Mouse (Mus musculus): Measurements from ENCODE around the gene Kcnb1. TPM values are rescaled to one million over a fixed set of nuclear protein-coding genes. Genes with fewer than 3 reads are reported as not detected.

Kcnb1 gene
- polyA plus RNA-seq, 1 experiment from 2014 or later: 1.6 TPM

DNA sequence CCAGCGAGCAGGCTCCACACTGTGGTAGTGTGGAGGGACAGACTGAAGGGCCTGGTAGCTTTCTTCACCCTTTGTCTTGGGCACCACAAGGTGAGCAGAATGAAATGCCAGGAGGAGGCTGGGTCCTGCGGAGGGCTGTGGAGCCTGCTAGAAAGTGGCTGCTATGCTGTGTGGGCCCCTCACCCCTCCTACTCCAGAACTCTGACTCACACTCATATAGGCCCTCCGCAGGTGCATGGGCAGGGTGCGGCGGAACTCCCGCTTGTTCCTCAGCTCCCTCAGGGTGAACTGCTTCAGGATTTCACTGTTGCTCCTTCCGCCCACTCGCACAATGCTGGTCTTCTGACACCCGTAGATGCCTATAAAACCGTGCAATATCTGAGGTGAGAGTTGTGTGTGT is 141.7 kb downstream of the Kcnb1 start:
- Histone ChIP-seq H3K9me3 (ENCODE audit: control insufficient read depth, low read length) (no peaks in the 10 kb centered on the region), H3K4me3 (ENCODE audit: low read depth, low read length) (no peak overlapping the region), H3K9ac (ENCODE audit: low read length) (no peak overlapping the region), H3K27me3 (ENCODE audit: control insufficient read depth, insufficient read depth, low read length) (no peaks in the 10 kb centered on the region), H3K4me1 (replicated peaks; ENCODE audit: control insufficient read depth, insufficient read depth) (no peaks in the 10 kb centered on the region), H3K4me2 (replicated peaks; ENCODE audit: low read depth) (no peak overlapping the region), H3K27ac (replicated peaks) (no peak overlapping the region; the same call in 1 of the 2 replicates), H3K36me3 (ENCODE audit: control insufficient read depth, insufficient read depth, low read length) (peaks cover 18% of the 10 kb centered on the region)
- ATAC-seq (ENCODE audit: low FRiP score, low TSS enrichment) (peak; percentile 76; the same call in 1 of the 2 replicates), DNase-seq (ENCODE audit: low spot score) (peak; percentile 52)
- 75% methylated on average over 10 of the region's 10 CpGs for WGBS
- no peak for TF ChIP-seq CTCF (IDR thresholded peaks at IDR 0.05; ENCODE audit: low read depth)
- no peak for TF ChIP-seq EP300 (optimal IDR thresholded peaks at IDR 0.05)

Other genes starting within 250 kb of the Kcnb1 start
- gene Stau1, start 193.9 kb downstream of the Kcnb1 start, polyA plus RNA-seq (2015; fragmentation: Nextera tagmentation; extraction: Ambion mirVana): 34.9 and 35.0 TPM in 2 replicates
- 21.8 and 22.0 TPM in 2 replicates for gene Ddx27, start 175.0 kb downstream of the Kcnb1 start, polyA plus RNA-seq (2015; fragmentation: Nextera tagmentation; extraction: Ambion mirVana)
- gene Znfx1, start 127.1 kb downstream of the Kcnb1 start, polyA plus RNA-seq (2015; fragmentation: Nextera tagmentation; extraction: Ambion mirVana): 4.2 and 4.3 TPM in 2 replicates
- 21.9 and 26.7 TPM in 2 replicates for gene Ptgis, start 50.4 kb upstream of the Kcnb1 start, polyA plus RNA-seq (2015; fragmentation: Nextera tagmentation; extraction: Ambion mirVana)
- gene B4galt5, start 159.0 kb upstream of the Kcnb1 start, polyA plus RNA-seq (2015; fragmentation: Nextera tagmentation; extraction: Ambion mirVana): 4.5 and 6.0 TPM in 2 replicates
- gene Slc9a8, start 231.6 kb upstream of the Kcnb1 start, polyA plus RNA-seq (2015; fragmentation: Nextera tagmentation; extraction: Ambion mirVana): 10.4 and 11.8 TPM in 2 replicates

Measured in stomach, postnatal 0 days (tissue).